Mouse (Mus musculus) ovary, adult 18-20 months (tissue): ENCODE data around the gene Hnrnpf.
"Not testable (repeated sequence)": the region's sequence is repeated elsewhere in the genome, so short reads cannot be mapped to it uniquely, and the experiment has no call there.

Experiments used
- DNase-seq: peaks from one replicate; pipeline ENCODE4 v3.0.0; 2022; ENCODE audit warnings: low spot score, mixed read lengths

Gene Hnrnpf

DNA sequence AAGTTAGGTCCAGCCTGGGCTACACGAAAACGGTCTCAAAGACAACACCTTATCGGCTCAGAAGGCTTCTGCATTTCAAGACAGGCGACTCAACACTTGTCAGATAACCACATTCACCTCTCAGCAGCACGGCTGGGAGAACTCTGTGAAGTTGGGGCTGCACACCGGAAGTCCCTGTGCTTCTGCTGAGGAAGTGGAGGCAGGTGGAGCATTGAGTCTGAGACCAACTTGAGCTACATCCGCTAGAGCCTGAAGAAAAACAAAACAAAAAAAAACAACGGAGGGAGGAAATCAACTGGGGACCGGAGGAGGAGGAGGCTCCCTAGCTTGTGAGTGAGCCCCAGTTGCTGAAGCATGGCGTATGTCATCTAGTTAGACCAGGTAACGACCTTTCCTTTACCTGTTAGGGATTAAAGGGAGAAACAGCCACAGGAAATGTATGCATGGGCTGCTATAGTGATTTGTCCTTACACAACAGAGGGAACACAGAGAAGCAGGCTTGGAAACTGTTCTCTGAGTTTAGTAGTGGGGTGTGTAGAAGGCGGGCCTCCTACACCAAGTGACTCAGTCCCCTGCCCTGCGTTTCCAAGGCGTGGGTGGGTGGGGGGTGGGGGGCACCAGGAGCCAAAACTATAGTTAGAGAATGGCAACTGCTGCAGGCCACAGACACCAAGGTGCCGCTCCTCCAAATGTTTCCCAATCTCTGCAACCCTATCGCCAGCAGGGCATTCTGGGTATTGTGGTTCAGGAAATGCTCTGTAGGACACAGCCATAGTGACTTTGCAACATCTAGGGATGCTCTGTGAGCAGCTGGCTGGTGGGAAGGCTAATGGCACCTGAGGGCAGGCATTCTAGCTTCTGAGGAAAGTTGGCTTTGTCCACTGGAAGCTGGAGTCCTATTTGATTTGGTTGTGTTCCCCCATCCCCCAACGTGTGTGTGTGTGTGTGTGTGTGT, at the start of gene Hnrnpf:
Gene Hnrnpf, plus strand, starts transcription at position 199 of the 955 bp plus-strand sequence.
- DNase-seq: no peak

DNA sequence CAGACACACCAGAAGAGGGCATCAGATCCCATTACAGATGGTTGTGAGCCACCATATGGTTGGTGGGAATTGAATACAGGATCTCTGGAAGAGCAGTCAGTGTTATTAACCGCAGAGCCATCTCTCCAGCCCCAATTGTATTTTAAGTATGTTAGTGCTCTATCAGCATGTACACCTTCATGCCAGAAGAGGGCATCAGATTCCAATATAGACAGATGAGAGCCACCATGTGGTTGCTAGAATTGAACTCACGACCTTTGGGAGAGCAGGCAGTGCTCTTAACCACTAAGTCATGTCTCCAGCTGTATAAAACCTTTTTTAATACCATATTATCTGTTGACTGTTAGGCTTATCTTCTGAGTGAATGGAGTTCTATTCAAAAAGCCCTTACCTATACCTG, 48.4 kb upstream of the Hnrnpf start:
- no peak for DNase-seq

DNA sequence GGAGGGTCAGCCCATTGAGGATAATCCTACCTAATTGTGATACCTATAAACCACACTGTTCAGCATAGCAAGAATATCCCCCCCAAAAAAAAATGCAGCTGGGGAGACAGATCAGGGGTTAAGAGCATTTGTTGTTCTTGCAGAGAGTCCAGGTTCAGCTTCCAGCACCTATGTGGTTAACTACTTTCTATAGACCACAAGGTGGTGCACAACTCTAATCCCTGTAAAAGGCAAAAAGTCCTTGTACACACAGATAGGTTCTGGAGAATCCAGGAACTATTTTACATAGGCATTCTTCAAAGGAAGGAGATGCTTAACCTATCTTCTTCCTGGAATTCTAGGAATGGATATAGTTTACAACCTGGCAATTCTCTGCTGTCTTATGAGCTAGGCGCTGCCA, 42.1 kb upstream of the Hnrnpf start:
- DNase-seq: no peak

DNA sequence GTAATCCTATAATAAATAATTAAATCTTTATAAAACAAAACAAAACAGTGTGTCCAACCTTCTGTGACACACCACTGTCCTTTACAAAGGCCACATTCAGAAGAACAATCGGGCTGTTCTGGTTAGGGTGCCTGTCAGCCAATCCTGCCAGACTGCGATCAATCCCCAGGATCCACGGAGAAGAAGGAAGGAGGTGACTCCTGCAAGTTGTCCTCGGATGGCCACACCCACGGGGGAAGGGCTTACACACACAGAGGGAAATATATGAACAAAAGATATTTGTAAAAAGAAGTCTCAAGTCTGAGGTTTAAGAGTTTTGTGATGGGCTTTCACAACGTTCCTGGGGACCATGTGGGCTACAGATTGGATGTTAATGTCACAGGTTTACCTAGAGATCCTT, 38.3 kb upstream of the Hnrnpf start, which contains the start of gene Zfp239:
Gene Zfp239, plus strand, starts transcription at position 253 of the 400 bp plus-strand sequence.
- no peak for DNase-seq

DNA sequence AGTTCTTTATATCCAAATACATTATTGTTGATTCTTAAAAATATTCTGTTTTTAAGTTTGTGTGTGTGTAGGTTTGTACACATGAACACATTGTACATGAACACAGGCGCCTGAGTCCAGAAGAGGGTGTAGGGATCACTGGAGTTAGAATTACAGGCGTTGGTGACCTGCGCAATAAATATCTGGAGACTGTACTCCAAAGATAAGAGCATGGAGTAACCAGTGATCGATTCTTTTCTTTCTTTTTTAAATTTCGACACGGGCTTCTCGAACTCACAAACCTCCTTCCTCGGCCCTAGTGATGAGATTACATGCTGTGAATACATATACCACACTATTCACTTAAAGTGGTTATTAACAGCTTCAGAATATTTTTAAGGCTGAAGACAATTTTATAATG, 37.7 kb upstream of the Hnrnpf start:
- DNase-seq: no peak

DNA sequence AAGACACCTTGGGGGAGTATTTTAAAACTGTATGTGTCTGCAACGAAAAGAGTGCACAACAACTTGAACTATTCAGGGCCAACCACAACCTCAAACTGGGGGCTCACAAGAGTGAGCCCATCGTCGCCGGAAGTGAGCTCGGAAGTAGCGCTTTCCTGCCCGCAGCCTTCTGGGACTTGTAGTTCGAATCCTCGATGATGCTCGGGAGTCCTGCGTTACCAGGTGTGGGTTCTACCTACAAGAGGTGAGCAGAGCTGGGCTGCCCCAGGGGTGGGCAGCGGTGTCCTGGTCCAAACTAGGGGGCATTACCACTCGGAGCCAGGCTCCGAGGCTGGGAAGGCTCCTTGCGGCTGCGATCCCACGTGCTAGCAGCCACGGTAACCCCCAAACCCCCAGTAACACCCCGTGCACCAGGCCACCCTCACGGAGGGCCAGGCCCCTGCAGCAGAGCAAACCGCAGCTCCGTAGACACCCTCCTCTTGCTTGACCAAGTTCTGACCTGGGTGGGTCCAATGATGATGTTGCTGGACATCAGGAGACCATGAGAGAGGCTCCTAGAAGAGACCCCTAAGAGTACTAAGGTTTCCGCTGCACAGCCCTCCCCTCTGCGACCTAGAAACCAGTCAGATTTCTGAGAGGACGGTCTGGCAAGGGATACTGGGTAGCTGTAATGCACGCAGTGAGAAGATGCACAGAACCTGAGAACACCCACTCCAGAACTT, 37.1 kb upstream of the Hnrnpf start:
- peak; percentile 16 for DNase-seq

DNA sequence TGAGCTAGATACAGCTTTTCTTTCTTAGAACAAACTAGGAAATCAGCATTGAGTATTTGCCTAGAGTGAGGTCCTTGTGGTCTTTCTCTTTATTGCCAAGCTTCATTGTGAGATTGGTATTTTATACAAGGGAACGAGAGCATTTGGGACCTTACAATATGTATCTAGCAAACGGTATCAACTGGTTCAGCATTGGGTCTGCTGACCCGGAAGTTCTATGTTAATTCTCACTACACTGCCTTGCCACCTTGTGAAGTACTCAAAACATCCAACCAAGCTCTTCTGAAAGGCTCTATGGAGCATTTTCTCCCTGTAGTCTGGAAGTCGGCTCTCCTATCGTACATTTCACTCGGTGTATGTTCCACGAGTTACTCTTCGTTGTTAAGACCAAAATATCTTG, 36.4 kb upstream of the Hnrnpf start:
- DNase-seq: no peak

DNA sequence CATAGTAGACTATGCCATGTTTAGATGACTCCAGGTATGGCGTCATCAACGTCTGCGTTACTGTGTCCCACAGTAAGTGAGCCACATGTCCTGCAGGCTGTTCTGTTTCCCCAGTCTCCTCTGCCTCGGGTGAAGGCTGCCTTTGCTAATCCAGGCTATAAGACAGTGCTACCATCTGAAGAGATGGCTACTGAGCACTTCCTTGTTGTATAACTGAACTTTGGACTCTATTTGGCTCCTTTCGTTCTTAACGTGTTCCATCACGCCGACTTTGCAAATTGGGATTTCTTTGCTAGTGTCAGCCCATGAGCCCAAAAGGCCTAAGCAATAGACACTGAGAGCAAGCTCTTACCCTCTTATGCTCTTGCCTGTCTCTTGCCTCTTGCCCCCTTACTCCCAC, 31.9 kb upstream of the Hnrnpf start:
- no peak for DNase-seq

DNA sequence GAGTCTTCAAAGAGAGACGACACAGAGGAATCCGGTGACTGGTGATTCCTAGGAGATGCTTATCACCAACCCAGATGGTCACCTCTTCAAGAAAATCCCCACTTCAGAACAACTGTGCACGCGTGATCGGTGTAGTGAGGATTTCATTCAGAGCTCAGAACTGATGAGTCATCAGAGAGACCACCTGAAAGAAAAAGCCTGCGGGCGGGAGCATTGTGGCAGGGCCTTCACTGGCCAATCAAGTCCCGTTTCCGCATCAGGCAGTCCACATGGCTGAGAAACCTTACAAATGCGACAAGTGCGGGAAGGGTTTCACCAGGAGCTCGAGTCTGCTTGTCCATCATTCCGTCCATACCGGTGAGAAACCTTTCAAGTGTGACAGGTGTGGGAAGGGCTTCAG, 29.1 kb upstream of the Hnrnpf start:
- DNase-seq: no peak

DNA sequence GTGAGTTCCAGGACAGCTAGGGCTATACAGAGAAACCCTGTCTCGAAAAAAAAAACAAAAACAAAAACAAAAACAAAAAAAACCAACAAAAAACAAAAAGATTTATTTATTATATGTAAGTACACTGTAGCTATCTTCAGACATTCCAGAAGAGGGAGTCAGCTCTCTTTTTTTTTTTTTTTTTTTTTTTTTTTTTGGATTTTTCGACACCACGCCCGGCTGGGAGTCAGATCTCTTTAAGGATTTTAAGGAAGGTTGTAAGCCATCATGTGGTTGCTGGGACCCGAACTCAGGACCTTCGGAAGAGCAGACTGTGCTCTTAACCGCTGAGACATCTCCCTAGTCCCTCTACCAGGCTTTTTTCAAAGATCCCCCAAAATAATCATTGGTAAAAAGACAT, 26.7 kb upstream of the Hnrnpf start:
- DNase-seq: not testable (repeated sequence)

DNA sequence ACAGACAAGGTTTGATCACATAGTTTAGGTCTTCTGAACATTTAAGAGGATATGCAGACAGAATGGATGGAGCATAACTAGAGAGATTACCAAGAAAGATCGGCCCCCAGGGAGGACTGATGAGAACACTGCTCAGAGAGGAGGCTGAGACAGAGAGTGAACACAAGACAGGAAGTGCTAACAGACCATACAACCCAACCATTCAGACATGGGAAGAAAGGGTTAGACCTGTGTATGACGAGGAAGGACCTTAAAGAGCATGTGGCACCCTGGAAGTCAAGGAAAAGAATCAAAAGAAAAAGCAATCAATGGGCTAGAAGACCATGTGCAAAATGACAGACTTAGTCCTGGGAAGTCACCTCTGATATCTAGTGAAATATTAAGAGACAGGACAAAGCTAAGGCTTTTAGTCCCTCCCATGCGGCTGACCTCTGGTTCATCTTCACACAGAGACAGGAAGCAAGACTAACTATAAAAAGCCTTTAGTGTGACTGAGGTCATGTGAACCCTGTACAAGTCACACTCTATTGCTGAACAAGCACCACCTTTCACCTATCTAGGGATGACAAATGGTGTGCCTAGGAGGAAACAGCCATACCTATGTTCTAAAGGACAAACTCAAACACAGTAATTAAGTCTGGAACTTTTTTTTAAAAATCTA, 25.4 kb upstream of the Hnrnpf start:
- DNase-seq: no peak

DNA sequence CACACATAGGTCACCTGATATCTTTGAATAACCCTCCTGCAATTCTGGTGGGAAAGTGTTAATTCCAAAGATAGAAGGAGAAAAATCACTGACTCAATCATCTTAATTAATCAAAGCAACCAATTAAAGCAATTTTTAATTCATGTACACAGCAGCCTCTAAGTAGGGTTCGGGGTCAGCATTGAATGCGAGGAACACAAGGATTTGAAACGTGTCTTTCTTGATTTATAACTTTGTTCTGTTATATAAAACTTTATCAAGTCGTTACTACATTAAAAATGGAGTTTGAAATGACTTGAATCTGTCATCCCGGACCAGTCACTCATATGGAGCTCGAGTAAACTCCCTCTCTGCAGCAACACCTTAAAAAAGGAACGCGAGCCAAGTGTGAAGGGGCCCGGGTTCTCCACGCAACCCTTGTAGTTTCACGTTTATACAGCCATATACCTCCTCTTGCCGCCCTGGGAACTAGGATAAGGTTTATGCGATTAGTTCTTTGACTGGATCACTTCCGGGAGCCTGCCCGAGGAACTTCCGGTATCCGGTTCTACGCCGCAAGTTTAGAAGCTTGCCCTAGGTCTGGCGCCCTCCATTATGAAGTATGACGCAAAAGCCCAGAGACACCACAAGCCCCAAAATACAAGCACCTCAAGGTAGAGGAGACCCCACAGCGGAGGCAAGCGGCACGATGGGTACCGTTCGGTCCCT, 21.3 kb upstream of the Hnrnpf start:
- DNase-seq: peak; percentile 84

DNA sequence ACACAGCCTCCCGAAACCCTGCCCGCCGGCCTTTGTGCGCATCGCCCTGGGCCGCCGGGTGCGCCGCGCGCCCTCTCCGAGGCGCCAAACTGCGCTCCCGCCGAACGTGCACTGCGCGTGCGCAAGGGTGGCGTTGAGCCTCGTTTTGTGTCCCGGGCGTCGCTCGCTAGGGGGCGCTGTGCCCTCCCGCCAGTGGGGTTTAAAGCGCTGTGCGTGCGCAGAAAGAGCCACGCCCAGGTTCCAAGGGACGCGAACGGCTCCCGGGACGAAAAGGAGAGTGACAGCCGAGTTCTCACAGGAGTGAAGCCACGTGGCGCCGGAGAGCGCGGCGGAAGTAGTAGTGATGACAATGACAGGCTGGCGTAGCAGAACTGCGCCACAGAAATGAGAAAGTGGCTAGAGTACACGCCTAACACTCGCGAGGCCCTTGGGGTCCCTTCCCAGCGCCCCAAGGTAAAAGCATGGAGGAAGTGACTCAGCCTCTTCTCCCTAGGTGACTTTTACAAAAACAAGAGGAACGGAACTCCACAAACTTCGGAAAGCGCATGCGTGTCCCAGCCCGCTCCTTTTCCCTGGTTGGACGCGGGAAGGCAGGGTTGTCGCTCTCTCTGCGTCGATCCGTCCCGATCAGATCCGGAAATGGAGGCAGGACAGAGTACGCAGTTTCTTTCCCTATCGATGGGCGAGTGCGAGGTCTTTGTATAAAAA, 20.6 kb upstream of the Hnrnpf start:
- DNase-seq: peak; percentile 96

DNA sequence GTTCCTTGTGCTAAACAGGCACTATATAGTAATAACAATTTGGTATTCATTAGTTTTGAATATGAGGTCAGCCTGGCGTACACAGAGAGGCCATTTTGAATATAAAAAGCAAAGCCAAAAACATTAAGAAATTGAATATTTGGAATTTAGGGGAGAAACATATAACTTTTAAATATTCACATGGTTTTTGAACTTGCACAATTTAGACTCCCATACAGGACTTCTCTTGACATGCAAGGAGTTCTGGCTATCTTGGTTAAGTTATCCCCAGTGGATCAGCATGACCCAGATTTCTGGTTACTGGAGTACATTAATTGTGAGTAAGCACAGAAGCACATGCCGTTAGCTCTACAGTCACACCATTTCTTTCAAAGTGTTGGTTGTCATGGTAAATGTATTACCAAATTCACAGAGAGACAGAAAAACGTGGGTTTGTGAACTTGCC, 19.7 kb upstream of the Hnrnpf start:
- DNase-seq: no peak

DNA sequence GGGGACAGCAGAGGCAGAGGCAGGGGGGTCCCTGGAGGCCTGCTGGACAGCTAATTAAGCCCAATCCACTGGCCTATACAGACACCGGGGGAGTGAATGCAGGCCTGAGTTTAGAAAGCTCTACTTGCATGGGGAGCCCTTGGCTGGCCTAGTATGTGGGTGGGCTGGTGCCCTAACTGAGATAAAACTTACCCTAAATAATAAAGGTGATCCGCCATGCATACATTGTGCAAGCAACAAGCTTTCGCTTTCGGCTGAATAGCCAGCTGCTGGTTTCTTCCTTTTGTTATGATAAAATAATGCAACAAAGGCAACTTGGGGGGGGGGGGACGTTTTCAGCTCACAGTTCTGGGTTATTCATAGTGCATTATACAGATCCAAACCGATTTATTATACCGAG, 18.9 kb upstream of the Hnrnpf start:
- DNase-seq: no peak

DNA sequence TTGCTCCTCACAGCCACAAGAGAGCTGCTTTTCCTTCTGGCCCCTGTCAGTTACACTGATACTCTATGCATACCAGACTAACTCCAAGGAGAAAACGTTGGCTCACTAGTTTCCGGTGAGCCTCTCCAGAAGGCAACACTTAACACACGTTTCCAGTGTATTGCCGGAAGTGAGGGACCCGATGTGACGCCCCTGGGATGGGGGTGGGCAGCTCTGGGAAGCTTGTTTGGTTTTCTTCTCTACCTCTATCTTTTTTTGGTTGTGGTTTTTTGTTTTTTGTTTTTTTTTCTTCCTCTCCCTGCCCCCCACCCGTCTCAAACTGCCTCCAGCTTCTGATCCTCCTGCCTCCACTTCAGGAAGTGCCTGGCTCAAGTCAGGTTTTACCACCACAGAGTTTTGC, 18.1 kb upstream of the Hnrnpf start:
- DNase-seq: no peak

DNA sequence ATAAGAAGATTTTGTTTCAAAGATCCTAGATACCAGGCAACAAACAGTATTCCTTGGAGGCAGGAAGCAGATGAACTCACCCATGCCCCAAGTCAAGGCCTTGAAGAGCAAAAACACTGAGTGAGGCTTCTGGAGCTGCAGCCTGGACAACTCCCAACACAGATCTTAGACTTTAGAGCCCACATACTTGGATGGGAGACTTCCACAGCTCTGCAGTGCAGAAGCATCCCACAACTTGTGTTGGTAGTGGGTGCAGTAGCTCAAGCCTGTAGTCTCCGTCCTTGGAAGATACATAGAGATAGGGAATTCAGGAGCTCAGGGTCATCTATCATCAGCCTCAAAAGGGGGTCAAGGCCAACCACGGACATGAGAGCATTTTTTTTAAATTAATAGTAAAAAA, 14.2 kb upstream of the Hnrnpf start:
- peak; percentile 34 for DNase-seq

DNA sequence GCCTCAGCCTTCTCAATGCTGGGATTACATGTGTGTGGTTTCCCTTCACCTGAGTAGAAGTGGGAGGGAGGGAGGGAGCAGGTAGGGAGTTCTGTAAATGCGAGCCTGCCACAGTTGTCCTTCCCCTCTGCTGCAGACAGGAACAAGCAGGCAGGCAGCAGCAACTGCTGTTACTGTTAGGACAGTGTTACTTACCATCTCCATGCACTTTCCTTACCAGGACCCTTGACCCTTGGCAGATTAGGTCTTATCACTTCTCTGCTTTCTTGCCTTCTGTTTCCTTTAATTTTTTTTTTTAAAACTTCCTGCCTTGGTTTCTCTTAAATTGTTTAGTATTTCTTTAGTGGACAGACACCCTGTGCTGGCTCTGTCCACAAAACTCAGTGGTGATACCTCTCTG, 12.1 kb upstream of the Hnrnpf start:
- DNase-seq: no peak

DNA sequence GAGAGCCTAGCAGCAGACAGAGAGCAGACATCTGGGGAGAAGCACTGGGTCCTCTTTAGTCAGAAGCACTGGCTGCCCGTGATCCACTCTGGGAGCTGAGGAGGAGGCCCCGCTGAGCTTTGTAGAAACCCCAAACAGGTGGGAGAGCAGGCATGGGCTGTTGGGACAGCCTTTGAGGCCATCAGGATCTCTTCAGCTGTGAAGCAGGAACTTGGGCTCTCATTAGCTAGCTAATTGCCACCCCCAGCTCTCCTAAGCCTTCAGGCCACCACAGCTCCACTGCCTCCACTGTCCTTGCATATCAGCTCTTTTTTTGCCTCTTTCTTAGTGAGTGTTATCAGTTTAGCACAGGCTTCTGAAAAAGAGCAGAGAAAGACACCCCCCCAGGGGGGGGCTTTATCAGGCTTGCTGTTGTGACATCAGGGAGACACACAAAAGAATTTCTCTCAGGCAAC, 11.5 kb upstream of the Hnrnpf start:
- DNase-seq: no peak

DNA sequence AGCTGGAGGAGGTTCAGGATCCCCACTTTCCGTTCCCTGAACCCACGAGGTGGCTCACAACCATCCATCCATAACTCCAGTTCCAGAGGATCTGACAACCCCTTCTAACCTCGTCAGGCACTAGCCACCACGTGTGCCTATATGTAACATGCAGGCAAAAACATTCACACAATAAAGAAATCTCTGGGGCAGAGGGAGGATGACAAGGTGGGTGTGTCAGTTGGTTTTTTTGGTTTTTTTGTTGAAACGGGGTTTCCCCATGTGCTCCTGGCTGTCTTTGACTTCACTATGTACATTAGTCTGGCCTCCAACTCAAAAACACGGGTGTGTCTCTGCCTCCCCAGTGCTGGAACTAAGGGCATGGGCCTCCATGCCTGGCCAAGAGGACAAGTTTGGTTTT, 9.9 kb upstream of the Hnrnpf start:
- DNase-seq: no peak
